Mouse (Mus musculus): Measurements from ENCODE around the gene March8. TPM values are rescaled to one million over a fixed set of nuclear protein-coding genes. Genes with fewer than 3 reads are reported as not detected.
"Not testable (repeated sequence)": the region's sequence is repeated elsewhere in the genome, so short reads cannot be mapped to it uniquely, and the experiment has no call there.

March8 gene
- polyA plus RNA-seq, 1 experiment, result 169 TPM

- TF ChIP-seq CTCF (IDR thresholded peaks at IDR 0.05; ENCODE audit: borderline replicate concordance, extremely low read depth, insufficient read depth, insufficient read length) (no peak), POLR2A (IDR thresholded peaks at IDR 0.05; ENCODE audit: borderline replicate concordance, extremely low read depth, insufficient read depth, insufficient read length, poor library complexity, severe bottlenecking) (no peak)
- DNase-seq (ENCODE audit: low read depth), result no peak
Measured at GRCm38 (mm10) chr6:116351534-116351933, 13.7 kb downstream of the March8 start.

- DNase-seq (ENCODE audit: low read depth), result no peak
- TF ChIP-seq CTCF (IDR thresholded peaks at IDR 0.05; ENCODE audit: borderline replicate concordance, extremely low read depth, insufficient read depth, insufficient read length), result no peak
- no peak for TF ChIP-seq POLR2A (IDR thresholded peaks at IDR 0.05; ENCODE audit: borderline replicate concordance, extremely low read depth, insufficient read depth, insufficient read length, poor library complexity, severe bottlenecking)
Measured at GRCm38 (mm10) chr6:116353428-116353827, 15.6 kb downstream of the March8 start.

- not testable (repeated sequence) for DNase-seq (ENCODE audit: low read depth)
Measured at GRCm38 (mm10) chr6:116356311-116356947, 18.6 kb downstream of the March8 start.

GRCm38 (mm10) chr6:116356948-116357325, 19.1 kb downstream of the March8 start:
- TF ChIP-seq POLR2A (IDR thresholded peaks at IDR 0.05; ENCODE audit: borderline replicate concordance, extremely low read depth, insufficient read depth, insufficient read length, poor library complexity, severe bottlenecking) (no peak), CTCF (IDR thresholded peaks at IDR 0.05; ENCODE audit: borderline replicate concordance, extremely low read depth, insufficient read depth, insufficient read length) (no peak)
- DNase-seq (ENCODE audit: low read depth), result peak; percentile 11

GRCm38 (mm10) chr6:116358056-116358455, 20.2 kb downstream of the March8 start:
- TF ChIP-seq POLR2A (IDR thresholded peaks at IDR 0.05; ENCODE audit: borderline replicate concordance, extremely low read depth, insufficient read depth, insufficient read length, poor library complexity, severe bottlenecking) (no peak), CTCF (IDR thresholded peaks at IDR 0.05; ENCODE audit: borderline replicate concordance, extremely low read depth, insufficient read depth, insufficient read length) (no peak)

GRCm38 (mm10) chr6:116359256-116359655, 21.4 kb downstream of the March8 start:
- no peak for TF ChIP-seq POLR2A (IDR thresholded peaks at IDR 0.05; ENCODE audit: borderline replicate concordance, extremely low read depth, insufficient read depth, insufficient read length, poor library complexity, severe bottlenecking)
- no peak for TF ChIP-seq CTCF (IDR thresholded peaks at IDR 0.05; ENCODE audit: borderline replicate concordance, extremely low read depth, insufficient read depth, insufficient read length)
- DNase-seq (ENCODE audit: low read depth), result no peak

More at GRCm38 (mm10) chr6:116358056-116358455, 20.2 kb downstream of the March8 start:
- DNase-seq (ENCODE audit: low read depth), result peak; percentile 9

- DNase-seq (ENCODE audit: low read depth), result no peak
- TF ChIP-seq CTCF (IDR thresholded peaks at IDR 0.05; ENCODE audit: borderline replicate concordance, extremely low read depth, insufficient read depth, insufficient read length) (no peak), POLR2A (IDR thresholded peaks at IDR 0.05; ENCODE audit: borderline replicate concordance, extremely low read depth, insufficient read depth, insufficient read length, poor library complexity, severe bottlenecking) (no peak)
Measured at GRCm38 (mm10) chr6:116361463-116361862, 23.6 kb downstream of the March8 start.

GRCm38 (mm10) chr6:116361993-116362392, 24.2 kb downstream of the March8 start:
- no peak for DNase-seq (ENCODE audit: low read depth)
- TF ChIP-seq POLR2A (IDR thresholded peaks at IDR 0.05; ENCODE audit: borderline replicate concordance, extremely low read depth, insufficient read depth, insufficient read length, poor library complexity, severe bottlenecking) (no peak), CTCF (IDR thresholded peaks at IDR 0.05; ENCODE audit: borderline replicate concordance, extremely low read depth, insufficient read depth, insufficient read length) (no peak)

GRCm38 (mm10) chr6:116367971-116368370, 30.1 kb downstream of the March8 start:
- DNase-seq (ENCODE audit: low read depth), result no peak
- no peak for TF ChIP-seq CTCF (IDR thresholded peaks at IDR 0.05; ENCODE audit: borderline replicate concordance, extremely low read depth, insufficient read depth, insufficient read length)
- TF ChIP-seq POLR2A (IDR thresholded peaks at IDR 0.05; ENCODE audit: borderline replicate concordance, extremely low read depth, insufficient read depth, insufficient read length, poor library complexity, severe bottlenecking), result no peak

GRCm38 (mm10) chr6:116369811-116370210, 32.0 kb downstream of the March8 start:
- no peak for TF ChIP-seq POLR2A (IDR thresholded peaks at IDR 0.05; ENCODE audit: borderline replicate concordance, extremely low read depth, insufficient read depth, insufficient read length, poor library complexity, severe bottlenecking)
- no peak for TF ChIP-seq CTCF (IDR thresholded peaks at IDR 0.05; ENCODE audit: borderline replicate concordance, extremely low read depth, insufficient read depth, insufficient read length)
- DNase-seq (ENCODE audit: low read depth), result no peak

- TF ChIP-seq POLR2A (IDR thresholded peaks at IDR 0.05; ENCODE audit: borderline replicate concordance, extremely low read depth, insufficient read depth, insufficient read length, poor library complexity, severe bottlenecking) (no peak), CTCF (IDR thresholded peaks at IDR 0.05; ENCODE audit: borderline replicate concordance, extremely low read depth, insufficient read depth, insufficient read length) (no peak)
- DNase-seq (ENCODE audit: low read depth), result no peak
Measured at GRCm38 (mm10) chr6:116370216-116370976, 32.6 kb downstream of the March8 start.

GRCm38 (mm10) chr6:116371500-116371899, 33.7 kb downstream of the March8 start:
- no peak for TF ChIP-seq POLR2A (IDR thresholded peaks at IDR 0.05; ENCODE audit: borderline replicate concordance, extremely low read depth, insufficient read depth, insufficient read length, poor library complexity, severe bottlenecking)
- no peak for TF ChIP-seq CTCF (IDR thresholded peaks at IDR 0.05; ENCODE audit: borderline replicate concordance, extremely low read depth, insufficient read depth, insufficient read length)
- DNase-seq (ENCODE audit: low read depth), result no peak

All from brain, embryonic 14.5 days (tissue).